11 mouse cellular contexts compared by ENCODE assay signal in genomic region chr5:149013817-149014508, GRCm38 (mm10). TPM values are rescaled to one million over a fixed set of nuclear protein-coding genes. Genes with fewer than 3 reads are reported as not detected.
DNase-seq lines count a peak whose midpoint lies in the region; ATAC-seq lines count a peak whose summit lies in the region.
"Had no signal": no experiment of that assay in that cellular context is flagged by ENCODE, and none has a peak within 500 bp of the region (broad histone marks: within the 10 kb centered on the region; RNA-seq: fewer than 3 reads in every experiment).

No protein-coding gene starts in this region.

- H3K4me2 ChIP-seq in embryonic facial prominence, embryonic 13.5 days, result peak overlapping the region; percentile 84; the same call in 1 of the 2 replicates
- no peak overlapping the region for H3K4me2 ChIP-seq in forebrain, embryonic 11.5 days (ENCODE audit: low read depth, low read length, severe bottlenecking)

- 0 out of 2 replicates have a peak, but pooled peaks cover 7% of the 10 kb centered on the region for H3K36me3 ChIP-seq in heart, embryonic 10.5 days
- H3K36me3 ChIP-seq in embryonic facial prominence, embryonic 13.5 days, result no peaks in the 10 kb centered on the region
- no peaks in the 10 kb centered on the region; the same call in 1 of the 2 replicates for H3K36me3 ChIP-seq in splenic B cell, adult 2 months (ENCODE audit: control insufficient read depth, insufficient read depth, low read length, poor library complexity, severe bottlenecking)
- no peaks in the 10 kb centered on the region for H3K36me3 ChIP-seq in forebrain, embryonic 11.5 days (ENCODE audit: control insufficient read depth, insufficient read depth, low read length)
- H3K36me3 ChIP-seq: forebrain, embryonic 10.5 days; kidney, embryonic 15.5 days had no signal

- peaks cover 28% of the 10 kb centered on the region for H3K4me1 ChIP-seq in heart, embryonic 10.5 days
- peaks cover 20% of the 10 kb centered on the region for H3K4me1 ChIP-seq in embryonic facial prominence, embryonic 13.5 days
- H3K4me1 ChIP-seq in forebrain, embryonic 11.5 days (replicated peaks; ENCODE audit: control insufficient read depth, insufficient read depth, low read length), result no peaks in the 10 kb centered on the region; the same call in 1 of the 2 replicates

- peaks cover 2% of the 10 kb centered on the region; the same call in 1 of the 2 replicates for H3K9me3 ChIP-seq in heart, embryonic 10.5 days
- no peaks in the 10 kb centered on the region; the same call in 1 of the 2 replicates for H3K9me3 ChIP-seq in embryonic facial prominence, embryonic 13.5 days
- no peaks in the 10 kb centered on the region for H3K9me3 ChIP-seq in forebrain, embryonic 11.5 days (ENCODE audit: control insufficient read depth, low read length)
- H3K9me3 ChIP-seq: forebrain, embryonic 10.5 days; kidney, embryonic 15.5 days had no signal

- H3K4me3 ChIP-seq in heart, embryonic 10.5 days, result no peak overlapping the region
- H3K4me3 ChIP-seq in embryonic facial prominence, embryonic 13.5 days, result no peak overlapping the region
- H3K4me3 ChIP-seq in forebrain, embryonic 11.5 days (ENCODE audit: low read depth, low read length), result no peak overlapping the region

- no peaks in the 10 kb centered on the region for H3K27me3 ChIP-seq in heart, embryonic 10.5 days (ENCODE audit: insufficient read depth, poor library complexity, severe bottlenecking)
- H3K27me3 ChIP-seq in embryonic facial prominence, embryonic 13.5 days, result no peaks in the 10 kb centered on the region
- no peaks in the 10 kb centered on the region for H3K27me3 ChIP-seq in splenic B cell, adult 2 months (ENCODE audit: control insufficient read depth, insufficient read depth, low read length, poor library complexity, severe bottlenecking)
- H3K27me3 ChIP-seq in forebrain, embryonic 11.5 days (ENCODE audit: control insufficient read depth, insufficient read depth, low read length), result peaks cover 2% of the 10 kb centered on the region; the same call in 1 of the 2 replicates
- H3K27me3 ChIP-seq: kidney, embryonic 15.5 days had no signal

- no peak for DNase-seq in heart, embryonic 10.5 days (ENCODE audit: low spot score)
- DNase-seq in heart, adult 8-10 months (ENCODE audit: low spot score), result no peak
- DNase-seq in spleen, postnatal 36 days (ENCODE audit: low spot score in 2 of 2), result peak; percentile 36 to 38
- DNase-seq in spleen, postnatal 10 days (ENCODE audit: low spot score in 2 of 2), result no peak
- DNase-seq in splenic B cell, adult 2 months (ENCODE audit: low read depth, low spot score), result peak; percentile 53
- DNase-seq in forebrain, embryonic 11.5 days (ENCODE audit: low spot score), result no peak
- DNase-seq in embryo, embryonic 10.5 days (ENCODE audit: low spot score), result no peak
- DNase-seq: cerebellum, adult 8-10 months had no signal

- 77% methylated on average over 7 of the region's 7 CpGs for WGBS in heart, embryonic 10.5 days
- WGBS in embryonic facial prominence, embryonic 13.5 days, result 70% methylated on average over 7 of the region's 7 CpGs
- 73% methylated on average over 7 of the region's 7 CpGs for WGBS in forebrain, embryonic 11.5 days

- no peak for ATAC-seq in embryonic facial prominence, embryonic 13.5 days (ENCODE audit: insufficient number of reproducible peaks, insufficient read depth, low FRiP score, low TSS enrichment, low read depth)
- no peak for ATAC-seq in forebrain, embryonic 11.5 days (replicated peaks; ENCODE audit: low FRiP score)

- H3K9ac ChIP-seq in embryonic facial prominence, embryonic 13.5 days, result no peak overlapping the region
- no peak overlapping the region for H3K9ac ChIP-seq in forebrain, embryonic 11.5 days (ENCODE audit: low read length)

- peak overlapping the region; percentile 89 for H3K27ac ChIP-seq in heart, embryonic 10.5 days
- H3K27ac ChIP-seq in embryonic facial prominence, embryonic 13.5 days, result no peak overlapping the region
- no peak overlapping the region for H3K27ac ChIP-seq in forebrain, embryonic 11.5 days (ENCODE audit: low read depth, low read length)
- H3K27ac ChIP-seq: kidney, embryonic 15.5 days had no signal

RNA-seq across cellular contexts. Expression of gene Gm42791, which starts 19.0 kb away (rescaled TPM):
- polyA plus RNA-seq in heart, embryonic 10.5 days (2016; fragmentation: Nextera tagmentation; extraction: Ambion mirVana), result 0.57 and 2.6 TPM in 2 replicates
- 1 to 10 TPM; 3.2 to 7.7 (median 7.3) TPM for total RNA-seq in heart, adult 8-10 months (2022)
- 1.6 and 2.4 TPM in 2 replicates for polyA plus RNA-seq in embryonic facial prominence, embryonic 13.5 days (2015; fragmentation: Nextera tagmentation; extraction: Ambion mirVana)
- 4.6 TPM in 1 of 2 replicates, not detected in the other for polyA plus RNA-seq in forebrain, embryonic 11.5 days (2014; fragmentation: Nextera tagmentation; extraction: Ambion mirVana)
- polyA plus RNA-seq: kidney, embryonic 15.5 days had no signal

Comparison
In these comparisons a context has a peak if more than half of its experiments do, and no peak if none do; other contexts are left out.
1. DNase-seq: peak in spleen, postnatal 36 days (2 of 2) and splenic B cell, adult 2 months (single experiment); none in heart, embryonic 10.5 days (single experiment), heart, adult 8-10 months (single experiment), spleen, postnatal 10 days (0 of 2), forebrain, embryonic 11.5 days (single experiment) and embryo, embryonic 10.5 days (single experiment).